Mouse (Mus musculus): ENCODE results near the gene Cacna1f.
A peak's percentile ranks its signal among the peaks of the same experiment; 100 is the strongest.

Gene Cacna1f

GRCm38 (mm10) chrX:7606783-7607182 is at the start of gene Cacna1f:
Gene Cacna1f (plus strand): TSS chrX:7607083.
- no peak for DNase-seq (ENCODE audit: low spot score)

DNA sequence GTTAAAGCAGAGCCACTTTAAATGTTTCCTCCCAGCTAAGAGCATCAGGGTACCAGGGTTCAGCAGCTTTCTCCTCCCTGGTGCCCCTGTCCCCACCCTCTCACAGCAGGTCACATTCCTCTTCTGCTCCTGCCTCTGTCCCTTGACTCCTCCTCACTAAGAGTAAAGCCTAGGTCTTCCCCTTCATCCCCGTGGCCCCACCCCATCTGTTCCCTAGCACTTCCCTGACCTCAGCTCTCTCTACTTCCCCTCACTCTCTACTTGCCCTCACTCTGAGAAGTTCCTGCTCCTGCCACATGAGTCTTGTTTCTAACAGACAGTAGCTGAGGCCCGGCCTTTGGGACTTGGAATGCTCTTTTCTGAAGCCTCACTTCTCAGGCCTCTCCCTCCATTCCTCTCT is 43.8 kb upstream of the Cacna1f start:
- DNase-seq (ENCODE audit: low spot score): no peak

DNA sequence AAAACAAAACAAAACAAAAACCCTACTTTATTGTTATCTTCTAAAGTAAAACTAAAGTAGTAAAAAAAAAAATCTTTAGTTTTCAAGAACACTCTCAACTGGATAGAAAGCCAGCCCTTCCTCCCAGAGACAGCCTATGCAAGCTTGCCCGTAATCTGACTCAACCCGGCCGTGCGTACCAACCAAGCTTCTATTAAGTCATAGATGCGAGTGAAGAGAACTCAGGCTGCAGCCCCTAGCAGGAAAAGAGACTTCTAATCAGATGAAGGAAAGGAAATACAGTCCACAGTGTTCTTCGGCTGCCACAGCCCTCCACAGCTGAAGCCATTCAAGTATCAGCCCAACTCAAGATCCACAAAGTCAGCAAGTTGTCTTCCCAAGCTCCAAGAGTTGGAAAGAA is 40.5 kb upstream of the Cacna1f start:
- no peak for DNase-seq (ENCODE audit: low spot score)

GRCm38 (mm10) chrX:7567491-7567890 is 39.4 kb upstream of the Cacna1f start:
- no peak for DNase-seq (ENCODE audit: low spot score)

- no peak for DNase-seq (ENCODE audit: low spot score)
Observed at GRCm38 (mm10) chrX:7570481-7571175, 36.3 kb upstream of the Cacna1f start.

- no peak for DNase-seq (ENCODE audit: low spot score)
Observed at GRCm38 (mm10) chrX:7571565-7572136, 35.2 kb upstream of the Cacna1f start.

- no peak for DNase-seq (ENCODE audit: low spot score)
Observed at GRCm38 (mm10) chrX:7572466-7572865, 34.4 kb upstream of the Cacna1f start.

GRCm38 (mm10) chrX:7573176-7574086 is 33.5 kb upstream of the Cacna1f start, which contains the start of gene Foxp3:
Gene Foxp3 (plus strand): TSS chrX:7573644.
- no peak for DNase-seq (ENCODE audit: low spot score)

GRCm38 (mm10) chrX:7574087-7574884 is 32.6 kb upstream of the Cacna1f start, which contains the start of gene Ppp1r3f:
Gene Ppp1r3f (minus strand): TSS chrX:7574283.
- peak; percentile 98 for DNase-seq (ENCODE audit: low spot score)

DNA sequence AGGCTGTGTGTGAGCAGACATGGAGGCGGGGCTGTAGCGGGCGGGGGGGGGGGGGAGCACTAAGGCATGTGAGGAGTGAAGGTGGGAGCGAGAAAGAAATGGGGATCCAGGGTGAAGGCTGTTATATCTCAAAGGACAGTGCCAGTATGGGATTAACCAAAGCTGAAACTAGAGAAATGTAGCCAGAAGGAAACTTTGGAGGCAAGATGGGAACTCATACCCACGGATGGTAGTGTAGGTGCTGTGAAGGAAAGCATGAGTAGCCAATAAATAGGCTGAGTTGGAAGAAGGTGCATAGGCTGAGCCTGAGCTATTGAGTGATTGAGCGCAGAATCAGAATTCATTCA is 32.0 kb upstream of the Cacna1f start:
- no peak for DNase-seq (ENCODE audit: low spot score)

GRCm38 (mm10) chrX:7581151-7581550 is 25.7 kb upstream of the Cacna1f start:
- no peak for DNase-seq (ENCODE audit: low spot score)

DNA sequence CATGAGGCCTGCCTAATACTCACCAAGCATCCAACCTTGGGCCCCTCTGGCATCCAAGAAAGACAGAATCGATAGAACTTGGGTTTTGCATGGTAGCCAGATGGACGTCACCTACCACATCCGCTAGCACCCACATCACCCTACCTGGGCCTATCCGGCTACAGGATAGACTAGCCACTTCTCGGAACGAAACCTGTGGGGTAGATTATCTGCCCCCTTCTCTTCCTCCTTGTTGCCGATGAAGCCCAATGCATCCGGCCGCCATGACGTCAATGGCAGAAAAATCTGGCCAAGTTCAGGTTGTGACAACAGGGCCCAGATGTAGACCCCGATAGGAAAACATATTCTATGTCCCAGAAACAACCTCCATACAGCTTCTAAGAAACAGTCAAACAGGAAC is 23.0 kb upstream of the Cacna1f start:
- DNase-seq (ENCODE audit: low spot score): no peak

GRCm38 (mm10) chrX:7586356-7586755 is 20.5 kb upstream of the Cacna1f start:
- no peak for DNase-seq (ENCODE audit: low spot score)

DNA sequence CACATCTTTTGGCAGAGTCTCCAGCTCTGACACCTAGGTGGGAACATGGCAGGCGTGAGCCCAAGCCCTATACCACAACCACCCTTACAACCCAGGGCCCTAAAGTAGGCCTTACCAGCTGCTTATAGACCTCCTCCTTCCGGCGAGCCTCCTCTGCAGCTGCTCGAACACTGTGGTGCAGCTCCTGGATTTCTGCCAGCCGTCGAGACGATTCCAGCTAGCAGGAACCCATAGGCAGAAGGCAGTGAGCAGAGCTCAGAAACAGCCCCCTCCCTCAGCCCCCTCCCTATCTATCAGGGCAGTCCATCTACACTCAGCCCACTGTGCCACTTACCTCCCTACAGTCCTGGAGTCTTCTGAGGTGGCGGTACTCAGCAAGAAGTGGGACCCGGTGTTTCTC is 11.5 kb upstream of the Cacna1f start:
- DNase-seq (ENCODE audit: low spot score): no peak

DNA sequence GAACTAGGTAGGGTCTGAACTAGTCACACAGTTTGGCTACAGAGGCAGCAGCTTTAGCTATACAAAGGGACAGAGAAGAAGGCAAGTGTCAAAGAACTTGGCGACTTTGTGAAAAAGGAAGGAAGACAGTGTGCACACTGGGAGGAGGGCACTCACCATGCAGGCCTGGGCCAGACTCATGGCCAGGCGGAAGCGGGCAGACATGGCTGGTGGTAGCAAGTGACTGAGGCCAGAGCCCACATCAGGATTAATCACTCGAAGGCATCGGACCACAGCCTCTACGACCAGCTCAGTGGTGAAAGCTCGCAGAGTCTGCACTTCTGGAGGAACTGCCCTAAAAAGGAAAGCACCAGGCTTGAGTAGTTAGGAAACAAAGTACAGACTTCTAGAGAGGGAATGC is 2.9 kb upstream of the Cacna1f start:
- no peak for DNase-seq (ENCODE audit: low spot score)

- DNase-seq (ENCODE audit: low spot score): peak; percentile 75
Observed at GRCm38 (mm10) chrX:7604879-7605574, 1.9 kb upstream of the Cacna1f start, which contains the start of gene Ccdc22. Gene Ccdc22 (minus strand): TSS chrX:7605517.

DNA sequence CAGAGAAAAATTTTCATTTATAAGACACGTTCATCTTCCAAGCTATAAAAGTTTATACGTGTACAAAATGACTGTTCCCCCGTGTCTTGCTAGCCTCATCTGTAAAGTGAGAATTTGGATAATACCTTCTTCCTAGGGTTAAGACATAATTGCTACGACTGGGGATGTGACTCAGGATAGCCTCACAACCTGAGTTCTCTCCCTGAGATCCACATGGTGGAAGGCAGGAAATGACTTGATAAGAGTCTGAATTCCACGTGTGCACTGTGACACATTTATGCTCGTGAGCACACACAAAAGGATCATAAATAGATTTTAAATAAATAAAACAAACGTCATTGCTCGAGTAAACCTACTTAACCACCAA is 1.3 kb upstream of the Cacna1f start:
- no peak for DNase-seq (ENCODE audit: low spot score)

- no peak for DNase-seq (ENCODE audit: low spot score)
Observed at GRCm38 (mm10) chrX:7610035-7610434, 3.2 kb downstream of the Cacna1f start.

GRCm38 (mm10) chrX:7610536-7611258 is 3.8 kb downstream of the Cacna1f start:
- DNase-seq (ENCODE audit: low spot score): no peak

GRCm38 (mm10) chrX:7617889-7618551 is 11.1 kb downstream of the Cacna1f start:
- DNase-seq (ENCODE audit: low spot score): no peak

Data from left cerebral cortex, adult 11 months (tissue).